Mouse (Mus musculus): ENCODE data around the gene Matn4.
"Not testable (repeated sequence)": the region's sequence is repeated elsewhere in the genome, so short reads cannot be mapped to it uniquely, and the experiment has no call there.

The Matn4 gene

DNA sequence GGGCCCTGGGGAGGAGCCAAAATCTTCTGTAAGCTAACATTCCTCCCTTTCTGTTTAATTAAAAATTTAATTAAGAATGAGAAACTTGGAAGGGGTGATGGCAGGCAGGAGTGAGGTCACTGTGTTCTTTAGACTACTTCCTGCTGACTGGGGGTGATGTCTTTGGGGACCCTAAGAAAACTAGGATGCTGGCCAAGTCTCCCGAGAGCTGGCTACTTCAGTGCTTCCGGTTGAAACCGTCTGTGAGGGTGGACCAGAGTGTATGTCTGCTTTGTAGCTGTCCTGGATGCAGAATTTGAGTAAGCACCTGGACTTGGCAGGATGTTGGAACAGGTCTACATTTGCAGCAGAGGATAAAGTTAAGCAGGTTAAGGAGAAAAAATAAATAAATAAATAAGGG, 38.0 kb downstream of the Matn4 start:
- DNase-seq, result no peak

DNA sequence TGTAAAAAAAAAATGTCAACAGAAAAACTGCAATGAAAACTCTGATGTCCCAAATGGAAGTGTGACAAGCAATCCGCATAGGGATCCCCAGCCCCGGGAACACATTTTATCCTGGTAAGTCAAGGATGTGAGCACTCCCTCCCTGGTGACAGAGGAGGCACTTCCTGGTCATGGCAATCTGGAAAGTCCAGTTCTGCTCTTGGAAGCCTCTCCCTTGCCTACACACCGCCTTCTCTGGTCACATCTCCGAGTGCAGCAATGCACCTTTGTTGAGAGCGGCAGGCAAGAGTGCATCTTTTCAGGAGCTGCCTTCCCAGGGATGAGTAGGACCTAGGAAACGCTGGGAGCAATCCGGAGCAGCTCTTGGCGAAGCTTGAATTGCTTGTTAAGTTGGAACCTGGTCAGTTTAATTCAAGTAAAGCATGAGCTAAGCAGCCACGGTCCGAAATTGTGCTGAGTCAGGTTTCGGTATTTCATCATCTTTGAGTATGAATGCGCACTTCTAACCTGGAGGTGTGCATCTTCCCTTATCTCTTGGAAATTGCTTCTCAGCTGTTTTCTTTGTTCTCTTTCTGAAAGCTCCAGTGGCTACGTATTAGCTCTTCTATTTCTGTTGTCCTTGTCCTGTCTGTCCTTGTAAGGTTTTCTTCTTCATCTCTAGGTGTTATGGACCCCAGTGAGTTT, 43.8 kb downstream of the Matn4 start:
- DNase-seq, result no peak

DNA sequence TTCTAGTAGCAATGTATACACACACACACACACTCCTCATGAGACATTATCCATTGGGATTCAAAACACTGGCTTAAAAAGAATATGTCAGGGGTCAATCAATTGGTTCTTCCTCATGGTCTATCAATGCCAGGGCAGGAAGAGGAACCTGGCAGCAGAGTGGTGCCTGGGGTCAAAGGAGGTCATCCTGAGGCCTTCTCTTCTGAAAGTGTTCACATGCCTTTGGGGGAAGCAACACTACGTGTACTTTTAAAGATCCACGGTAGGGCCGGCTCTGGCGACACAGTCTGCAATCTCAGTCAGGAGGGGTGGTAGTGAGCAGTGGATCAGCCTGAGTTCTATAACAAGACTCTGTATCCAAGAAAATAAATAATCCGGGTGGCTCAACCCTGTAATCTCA, 45.3 kb downstream of the Matn4 start:
- DNase-seq, result no peak

DNA sequence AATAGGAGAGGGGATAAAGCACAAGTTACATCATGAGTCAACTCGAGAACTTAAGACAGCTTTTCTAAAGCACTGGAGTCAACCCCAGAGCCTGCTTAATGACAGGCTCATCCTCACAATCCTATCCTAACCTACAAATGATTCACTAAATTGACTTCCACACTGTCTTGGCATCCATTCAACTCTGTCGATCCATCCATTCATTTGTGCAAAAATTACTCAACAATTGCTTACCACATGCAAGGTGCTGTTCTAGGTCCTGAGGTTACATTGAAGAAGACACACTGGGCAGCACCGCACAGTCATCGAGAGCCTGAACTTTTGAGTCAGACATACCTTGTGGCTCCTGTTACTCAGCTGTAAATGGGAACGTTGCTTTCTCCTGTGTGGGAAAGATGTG, 45.9 kb downstream of the Matn4 start:
- no peak for DNase-seq

DNA sequence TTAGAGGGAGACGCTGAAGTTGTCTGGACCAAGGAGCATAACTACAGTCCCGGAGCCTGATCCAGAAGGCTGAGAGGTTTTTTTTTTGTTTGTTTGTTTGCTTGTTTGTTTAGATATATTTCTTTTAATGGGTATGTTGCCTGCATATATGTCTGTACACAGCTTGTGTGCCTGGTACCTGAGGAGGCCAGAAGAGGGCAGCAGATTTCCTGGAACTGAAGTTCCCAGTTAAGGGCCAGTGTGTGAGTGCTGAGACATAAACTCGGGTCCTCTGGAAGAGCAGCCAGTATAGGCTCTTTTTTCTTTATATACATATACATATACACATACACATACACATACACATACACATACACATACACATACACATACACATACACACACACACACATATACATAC, 46.6 kb downstream of the Matn4 start:
- DNase-seq, result no peak

DNA sequence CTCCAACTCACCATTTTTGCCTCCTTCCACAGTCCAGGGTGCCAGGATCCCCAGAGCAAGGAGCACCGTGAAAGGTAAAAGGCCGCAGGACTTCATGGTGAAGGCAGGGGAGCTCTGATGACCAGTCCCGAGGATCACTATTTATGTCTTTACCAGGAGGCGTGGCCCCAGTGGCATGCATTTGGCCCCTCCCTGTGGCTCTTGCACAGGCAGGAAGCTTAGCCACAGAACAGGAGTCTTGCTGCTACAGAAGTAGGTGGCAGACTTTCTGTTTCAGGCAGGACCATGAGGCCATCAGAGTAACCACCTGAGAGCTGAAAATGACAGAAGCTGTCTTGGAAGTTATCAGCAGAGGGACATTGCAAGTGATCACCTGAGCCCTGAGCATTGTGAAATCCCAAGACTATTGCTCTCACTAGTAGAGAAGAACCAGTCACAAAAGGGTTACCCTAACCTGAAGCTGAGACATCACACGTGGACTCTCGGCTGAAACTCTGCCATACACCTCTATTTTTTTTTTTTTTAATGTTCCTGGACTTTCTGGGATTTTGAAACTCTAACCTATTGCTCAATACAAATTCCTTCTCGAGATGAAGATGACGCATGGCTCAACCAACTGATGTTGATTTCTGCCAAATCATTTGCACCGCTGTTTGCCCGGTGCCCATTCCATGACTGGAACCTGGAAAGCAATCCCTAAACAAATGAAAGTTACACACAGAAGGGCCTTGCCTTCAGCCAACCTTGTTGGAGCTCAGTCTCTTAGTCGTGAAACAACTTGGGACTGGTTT, 48.6 kb downstream of the Matn4 start:
- DNase-seq, result no peak

DNA sequence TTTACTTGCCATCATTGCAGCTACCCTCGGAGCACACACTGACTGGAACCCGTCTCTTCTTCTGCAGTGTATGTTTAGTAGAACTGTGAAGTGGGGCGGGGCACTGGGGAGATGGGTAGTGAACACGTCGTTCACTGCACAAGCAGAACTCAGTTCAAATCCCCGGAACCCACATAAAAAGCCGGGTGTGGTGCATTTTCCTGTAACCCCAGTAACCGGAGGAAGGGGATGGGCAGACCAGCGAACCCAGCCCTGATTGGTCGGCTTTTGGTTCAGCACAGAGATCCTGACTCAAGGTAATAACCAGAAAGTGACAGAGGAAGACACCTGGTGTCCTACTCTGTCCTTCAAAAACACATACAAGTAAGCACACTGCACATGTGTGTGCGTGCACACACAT, 51.6 kb downstream of the Matn4 start:
- no peak for DNase-seq

DNA sequence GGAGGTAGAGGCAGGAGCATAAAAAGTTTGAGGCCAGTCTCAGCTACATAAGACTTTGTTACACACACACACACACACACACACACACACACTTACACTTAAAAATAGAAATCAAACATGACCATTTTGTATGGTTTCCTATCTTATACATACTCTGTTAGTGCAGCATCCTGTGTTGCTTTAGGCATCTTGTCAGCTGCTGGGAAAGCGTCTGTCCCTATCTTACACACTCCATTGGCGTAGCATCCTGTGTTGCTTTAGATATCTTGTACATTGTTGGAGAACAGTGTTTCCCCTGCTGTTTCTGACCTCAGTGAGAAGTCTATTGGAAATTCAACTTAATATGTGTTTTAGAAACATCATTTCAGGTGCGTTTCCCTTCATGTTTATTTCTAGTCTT, 52.3 kb downstream of the Matn4 start:
- no peak for DNase-seq

DNA sequence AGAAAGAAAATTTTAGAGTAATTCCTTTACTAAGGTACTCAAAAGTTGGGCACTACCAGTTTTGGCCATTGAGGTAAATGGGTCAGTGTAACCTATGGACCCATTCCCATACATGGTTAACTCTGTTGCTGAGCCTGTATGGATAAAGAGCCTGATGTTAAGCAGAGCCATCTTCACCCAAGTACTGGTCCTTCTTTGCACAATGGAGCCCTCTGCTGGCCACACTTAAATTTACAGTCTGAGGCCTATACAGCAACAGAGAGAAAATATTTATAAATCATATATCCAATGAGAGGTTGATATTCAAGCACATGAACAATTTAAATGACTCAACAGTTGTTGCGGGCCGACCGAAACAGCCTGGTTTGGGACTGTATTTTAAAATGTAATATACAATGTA, 56.0 kb downstream of the Matn4 start:
- DNase-seq, result no peak

DNA sequence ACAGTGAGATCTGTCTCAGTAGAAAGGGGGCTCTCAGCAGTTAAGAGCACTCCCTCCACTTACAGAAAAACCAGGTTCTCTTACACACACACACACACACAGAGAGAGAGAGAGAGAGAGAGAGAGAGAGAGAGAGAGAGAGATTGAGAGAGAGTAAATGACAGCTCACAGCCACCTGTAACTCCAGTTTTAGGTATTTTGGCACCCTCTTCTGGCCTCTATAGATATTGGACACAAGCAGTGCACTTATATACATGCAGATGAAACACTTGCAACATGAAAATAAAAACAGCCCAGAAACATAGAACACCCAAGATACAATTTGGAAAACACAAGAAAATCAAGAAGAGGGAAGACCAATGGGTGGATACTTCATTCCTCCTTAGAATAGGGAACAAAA, 57.3 kb downstream of the Matn4 start:
- not testable (repeated sequence) for DNase-seq

DNA sequence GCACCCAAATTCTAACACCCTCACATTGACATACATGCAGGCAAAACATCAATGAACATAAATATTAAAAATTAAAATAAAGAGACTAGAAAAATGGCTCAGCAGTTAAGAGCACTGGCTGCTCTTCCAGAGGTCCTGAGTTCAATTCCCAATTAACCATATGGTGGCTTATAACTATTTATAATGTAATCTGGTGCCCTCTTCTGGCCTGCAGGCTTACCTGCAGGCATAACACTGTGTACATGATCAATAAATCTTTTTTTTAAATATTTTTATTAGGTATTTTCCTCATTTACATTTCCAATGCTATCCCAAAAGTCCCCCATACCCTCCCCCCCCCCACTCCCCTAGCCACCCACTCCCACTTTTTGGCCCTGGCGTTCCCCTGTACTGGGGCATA, 61.2 kb downstream of the Matn4 start:
- DNase-seq, result not testable (repeated sequence)
